Mouse (Mus musculus) small intestine, adult 2 months (tissue): Measurements from ENCODE around the gene Cadps2. TPM values are rescaled to one million over a fixed set of nuclear protein-coding genes. Genes with fewer than 3 reads are reported as not detected.

Experiments
- H3K27ac ChIP-seq: fragments of 200-500 bp; 2 replicates; pipeline ENCODE4 v1.5.1; 2012; ENCODE audit warnings: low read depth, low read length, control low read depth, inconsistent platforms; ENCODE audit not compliant: insufficient read depth
- H3K27me3 ChIP-seq: fragments of 200-500 bp; 2 replicates; pipeline ENCODE4 v1.6.1; 2012; ENCODE audit warnings: mild to moderate bottlenecking, moderate library complexity, low read length, inconsistent platforms; ENCODE audit not compliant: control insufficient read depth, insufficient read depth
- H3K36me3 ChIP-seq: fragments of 200-500 bp; 2 replicates; pipeline ENCODE4 v1.6.1; 2012; ENCODE audit warnings: mild to moderate bottlenecking, low read length, control low read depth, inconsistent platforms; ENCODE audit not compliant: control insufficient read depth, insufficient read depth
- H3K4me1 ChIP-seq: fragments of 200-500 bp; 2 replicates; pipeline ENCODE4 v1.6.1; 2012; ENCODE audit warnings: low read length, inconsistent platforms, mixed read lengths; ENCODE audit not compliant: control insufficient read depth, insufficient read depth, insufficient read length
- H3K4me3 ChIP-seq: fragments of 200-500 bp; 2 replicates; pipeline ENCODE4 v1.5.1; 2012; ENCODE audit warnings: low read depth, mild to moderate bottlenecking, control low read depth, inconsistent platforms, low read length, moderate library complexity
- CTCF ChIP-seq: fragments of 200-500 bp; IDR thresholded peaks from 2 replicates; pipeline ENCODE4 v1.5.1; 2012; ENCODE audit warnings: low read depth, mild to moderate bottlenecking, control low read depth, inconsistent platforms, low read length, moderate library complexity, mixed read lengths; ENCODE audit not compliant: insufficient replicate concordance, insufficient read length; ENCODE audit errors: extremely low read depth
- POLR2A ChIP-seq: fragments of 200-500 bp; IDR thresholded peaks from 2 replicates; pipeline ENCODE4 v1.6.1; 2012; ENCODE audit warnings: low read depth, mild to moderate bottlenecking, control low read depth, inconsistent platforms, low read length, moderate library complexity
- WGBS: fragments of 180-500 bp; shearing (Covaris S2); methylation state at CpG from one replicate; pipeline ENCODE4 v1.1.7; 2018; 5-methylcytosine and 5-hydroxymethylcytosine counted together
- polyA plus RNA-seq: library from polyadenylated mRNA; depleted of rRNA; stranded (reverse); fragments of >200 nt; gene quantifications from 2 replicates; pipeline ENCODE4 v1.2.3, GENCODE M21; 2012

Cadps2 gene
- polyA plus RNA-seq, 1 experiment, result 3.6 TPM

DNA sequence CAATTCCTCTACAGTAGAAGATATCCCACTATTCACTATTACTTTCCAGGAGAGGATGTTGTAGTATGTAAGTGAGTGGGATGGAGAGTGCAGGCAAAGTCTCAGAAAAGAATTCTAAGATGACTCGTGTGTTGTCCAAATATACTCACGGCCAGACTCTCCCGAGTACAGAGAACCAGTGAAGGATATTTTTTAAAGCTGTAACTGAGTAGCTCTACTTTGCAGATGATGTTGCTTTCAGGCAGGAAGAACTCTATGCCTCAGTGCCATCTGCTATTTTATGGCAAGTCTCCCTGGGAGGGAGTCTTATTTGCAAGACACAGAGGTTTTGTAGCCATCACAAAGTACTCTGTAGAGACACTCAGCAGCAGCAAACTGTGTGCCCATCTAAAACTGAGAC lies 131.7 kb downstream of the Cadps2 start:
- TF ChIP-seq POLR2A, result no peak
- TF ChIP-seq CTCF, result no peak
- H3K27me3 ChIP-seq, result no peaks in the 10 kb centered on the region
- no peak overlapping the region for H3K27ac ChIP-seq
- no peak overlapping the region for H3K4me3 ChIP-seq
- 84% methylated on average over 3 of the region's 3 CpGs for WGBS
- no peaks in the 10 kb centered on the region for H3K36me3 ChIP-seq
- H3K4me1 ChIP-seq, result no peaks in the 10 kb centered on the region

DNA sequence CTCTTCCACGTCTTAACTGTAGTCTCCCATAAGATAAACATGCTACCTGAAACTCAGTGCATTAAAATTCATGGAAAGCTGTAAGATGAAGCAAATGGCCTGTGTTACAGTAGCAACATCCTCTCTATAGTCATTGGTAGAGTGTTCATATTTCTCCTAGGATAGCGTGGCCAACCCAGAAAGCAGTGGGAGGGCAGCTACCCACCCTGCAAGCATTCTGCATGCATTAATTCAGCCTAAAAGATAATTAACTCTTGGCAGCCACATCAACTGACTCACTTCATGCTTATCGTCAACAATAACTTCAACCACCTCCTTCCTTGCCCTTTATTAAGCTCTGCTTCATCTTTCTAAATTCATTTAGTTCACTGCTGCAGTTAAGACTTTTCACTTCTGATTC lies 138.3 kb downstream of the Cadps2 start:
- Histone ChIP-seq H3K4me1 (no peaks in the 10 kb centered on the region), H3K4me3 (no peak overlapping the region), H3K27me3 (no peaks in the 10 kb centered on the region), H3K27ac (no peak overlapping the region), H3K36me3 (no peaks in the 10 kb centered on the region)
- no peak for TF ChIP-seq POLR2A
- no peak for TF ChIP-seq CTCF
- 71% methylated on average over 3 of the region's 3 CpGs for WGBS

DNA sequence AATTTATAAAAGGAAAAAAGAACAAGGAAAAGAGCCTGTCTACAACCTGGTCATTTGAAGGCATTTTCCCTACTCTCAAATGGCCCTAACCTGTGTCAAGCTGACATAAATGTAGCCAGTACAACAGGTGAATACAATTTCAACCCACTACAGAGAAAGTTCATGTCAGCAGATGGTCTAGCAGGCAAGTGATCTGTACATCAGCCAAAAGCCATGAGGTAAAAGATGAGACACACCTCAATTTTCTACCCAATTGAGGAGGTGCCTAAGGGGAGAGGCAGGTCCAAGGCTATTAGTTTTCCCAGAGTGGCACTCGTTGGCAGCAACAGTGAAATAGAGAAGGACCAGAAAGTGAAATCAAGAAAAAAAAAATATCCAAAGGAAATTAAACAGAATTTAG lies 161.0 kb downstream of the Cadps2 start:
- no peaks in the 10 kb centered on the region for H3K36me3 ChIP-seq
- no peak overlapping the region for H3K27ac ChIP-seq
- no peaks in the 10 kb centered on the region for H3K27me3 ChIP-seq
- TF ChIP-seq CTCF (no peak), POLR2A (no peak)
- H3K4me3 ChIP-seq, result no peak overlapping the region
- WGBS, result 55% methylated on average over 1 of the region's 1 CpGs
- no peaks in the 10 kb centered on the region for H3K4me1 ChIP-seq

DNA sequence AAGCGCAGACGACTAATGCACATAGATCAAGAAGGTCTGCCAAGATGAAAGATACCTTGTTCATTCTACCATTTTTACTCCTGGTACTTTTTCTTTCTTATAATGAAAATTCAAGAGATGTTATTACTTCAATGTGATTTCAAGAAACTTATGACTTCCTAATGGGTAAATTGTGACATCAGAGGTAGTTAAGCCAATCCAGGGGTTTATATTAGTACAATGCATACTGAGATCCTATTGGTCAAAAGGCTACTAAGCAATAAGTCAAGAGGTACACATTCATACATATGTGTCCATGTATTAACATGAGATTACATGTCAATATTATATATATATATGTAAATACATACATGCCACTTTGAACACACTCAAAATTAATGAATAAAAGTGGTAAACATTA lies 184.2 kb downstream of the Cadps2 start, which contains the start of gene Rnf148:
Gene Rnf148, minus strand, starts transcription at position 101 of the 400 bp plus-strand sequence.
- Histone ChIP-seq H3K27ac (no peak within 1 kb of the TSS), H3K4me3 (no peak within 1 kb of the TSS), H3K4me1 (no peaks in the 10 kb centered on the region), H3K36me3 (no peaks in the 10 kb centered on the region), H3K27me3 (no peaks in the 10 kb centered on the region)
- 95% methylated on average over 2 of the region's 2 CpGs for WGBS
- TF ChIP-seq POLR2A (no peak), CTCF (no peak)

DNA sequence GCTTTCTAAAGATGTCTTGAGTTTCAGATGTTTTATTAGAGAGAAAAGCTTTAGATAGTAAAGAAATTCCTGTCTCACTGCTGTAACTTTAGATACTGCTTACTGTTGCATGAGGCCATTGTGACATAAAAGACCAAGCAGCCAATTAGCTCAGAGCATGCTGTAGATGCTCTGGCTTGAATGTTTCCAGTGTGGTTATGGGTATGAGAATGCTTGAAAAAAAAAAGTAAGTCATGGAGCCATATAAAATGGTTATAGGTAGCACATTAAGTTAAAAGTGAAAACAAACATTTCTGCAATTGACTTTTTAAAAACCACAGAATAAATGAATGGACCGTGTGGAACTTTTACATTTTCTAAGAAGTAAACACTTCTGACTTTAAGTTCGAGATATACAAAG lies 189.0 kb downstream of the Cadps2 start, which contains the start of gene Rnf133:
Gene Rnf133, minus strand, starts transcription at position 101 of the 400 bp plus-strand sequence.
- H3K4me3 ChIP-seq, result no peak within 1 kb of the TSS
- no peaks in the 10 kb centered on the region for H3K4me1 ChIP-seq
- TF ChIP-seq POLR2A, result no peak
- no peak for TF ChIP-seq CTCF
- H3K27me3 ChIP-seq, result no peaks in the 10 kb centered on the region
- H3K27ac ChIP-seq, result no peak within 1 kb of the TSS
- no peaks in the 10 kb centered on the region for H3K36me3 ChIP-seq
- 84% methylated on average over 2 of the region's 2 CpGs for WGBS

DNA sequence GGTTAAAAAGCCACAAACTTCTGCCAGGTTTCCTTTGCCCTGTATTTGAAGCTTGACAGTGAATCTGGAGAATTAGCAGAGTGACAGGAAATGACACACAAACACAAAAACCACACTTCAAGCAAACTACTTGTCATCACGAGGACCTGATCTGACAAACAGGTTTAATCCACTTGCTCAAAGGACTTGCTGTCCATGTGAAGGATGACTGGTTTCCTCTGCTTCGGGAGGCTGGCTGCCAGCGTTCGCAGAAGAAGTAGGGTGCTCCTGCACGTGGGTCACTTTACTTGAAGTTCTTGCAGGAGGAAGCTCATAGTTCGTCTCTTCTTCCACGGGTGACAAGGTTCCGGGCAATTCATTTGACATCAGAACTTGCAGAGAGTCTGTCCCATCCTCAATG lies 190.5 kb downstream of the Cadps2 start:
- Histone ChIP-seq H3K36me3 (no peaks in the 10 kb centered on the region), H3K27ac (no peak overlapping the region), H3K27me3 (no peaks in the 10 kb centered on the region), H3K4me1 (no peaks in the 10 kb centered on the region), H3K4me3 (no peak overlapping the region)
- no peak for TF ChIP-seq CTCF
- TF ChIP-seq POLR2A, result no peak
- WGBS, result 68% methylated on average over 8 of the region's 8 CpGs

DNA sequence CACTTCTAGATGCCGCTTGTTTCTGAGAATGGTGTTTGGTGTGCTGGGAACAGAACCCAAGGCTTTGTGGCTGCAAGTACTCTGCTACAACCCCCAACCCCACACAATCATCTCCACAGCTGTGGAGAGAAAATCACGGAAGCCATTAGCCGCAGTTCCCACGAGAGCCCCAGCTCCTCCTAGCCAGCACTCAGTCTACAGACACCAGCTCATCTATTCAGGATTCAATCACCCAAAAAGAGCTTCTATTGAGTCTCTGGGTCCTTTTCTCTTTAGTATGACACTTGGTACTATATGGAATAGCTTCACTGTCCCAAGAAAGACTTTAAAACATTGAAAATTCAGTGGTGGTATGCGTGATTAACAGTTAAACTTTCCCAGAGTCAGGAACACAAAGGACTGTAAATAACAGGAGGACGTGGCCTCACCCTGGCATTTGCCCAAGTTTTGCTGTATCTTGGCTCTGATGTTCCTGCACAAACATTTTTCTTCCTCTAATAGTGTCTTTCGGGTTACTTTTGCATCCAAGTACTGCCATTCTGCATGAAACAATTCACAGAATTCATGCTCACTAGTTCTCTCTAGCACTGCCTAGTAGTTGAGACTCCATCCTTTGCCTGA lies 191.5 kb downstream of the Cadps2 start:
- Histone ChIP-seq H3K4me1 (no peaks in the 10 kb centered on the region), H3K27me3 (no peaks in the 10 kb centered on the region)
- TF ChIP-seq POLR2A (no peak), CTCF (no peak)

More for the DNA sequence above, 191.5 kb downstream of the Cadps2 start:
- H3K27ac ChIP-seq, result no peak overlapping the region
- 47% methylated on average over 7 of the region's 7 CpGs for WGBS
- H3K36me3 ChIP-seq, result no peaks in the 10 kb centered on the region
- no peak overlapping the region for H3K4me3 ChIP-seq
